Mouse (Mus musculus) intestine, postnatal 0 days (tissue): ENCODE measurements around the gene Hesx1. TPM values are rescaled to one million over a fixed set of nuclear protein-coding genes. Genes with fewer than 3 reads are reported as not detected.

Experiments used
- ATAC-seq: fragments of 200-750 bp; cut with Nextera tagmentation; 2 replicates; pipeline ENCODE4 v1.8.0; 2017; ENCODE audit warnings: mild to moderate bottlenecking, moderate TSS enrichment, moderate library complexity
- H3K27ac ChIP-seq: fragments of 300-500 bp; sonication (generic); 2 replicates; pipeline ENCODE4 v1.5.1; 2014; ENCODE audit warnings: mild to moderate bottlenecking, low read depth, low read length, moderate library complexity
- H3K27me3 ChIP-seq: fragments of 300-500 bp; sonication (generic); replicated peaks from 2 replicates; pipeline ENCODE4 v1.6.1; 2014; ENCODE audit warnings: low read length, mixed read lengths; ENCODE audit not compliant: control insufficient read depth, insufficient read depth
- H3K36me3 ChIP-seq: fragments of 300-500 bp; sonication (generic); 2 replicates; pipeline ENCODE4 v1.6.1; 2014; ENCODE audit warnings: mild to moderate bottlenecking, moderate library complexity; ENCODE audit not compliant: control insufficient read depth, insufficient read depth
- H3K4me1 ChIP-seq: fragments of 300-500 bp; sonication (generic); replicated peaks from 2 replicates; pipeline ENCODE4 v1.6.1; 2014; ENCODE audit warnings: antibody characterized with exemption, low read length, mixed read lengths; ENCODE audit not compliant: control insufficient read depth, insufficient read depth
- H3K4me2 ChIP-seq: fragments of 300-500 bp; sonication (generic); replicated peaks from 2 replicates; pipeline ENCODE4 v1.6.1; 2014; ENCODE audit warnings: low read depth, mild to moderate bottlenecking, moderate library complexity
- H3K4me3 ChIP-seq: fragments of 300-500 bp; sonication (generic); 2 replicates; pipeline ENCODE4 v1.5.1; 2014; ENCODE audit warnings: low read depth, low read length
- H3K9ac ChIP-seq: fragments of 300-500 bp; sonication (generic); 2 replicates; pipeline ENCODE4 v1.6.1; 2014; ENCODE audit warnings: mild to moderate bottlenecking, low read depth, low read length
- H3K9me3 ChIP-seq: fragments of 300-500 bp; sonication (generic); 2 replicates; pipeline ENCODE4 v1.6.1; 2016; ENCODE audit warnings: mixed run types; ENCODE audit not compliant: control insufficient read depth
- CTCF ChIP-seq: sonication (generic); IDR thresholded peaks from 2 replicates; pipeline ENCODE4 v1.5.1; 2016; ENCODE audit warnings: low read depth, mild to moderate bottlenecking, control low read depth, antibody characterized with exemption, moderate library complexity
- WGBS: fragments of 180-500 bp; shearing (Covaris S2); extraction: QIAGEN DNeasy Blood & Tissue Kit; methylation state at CpG from one replicate; pipeline ENCODE4 v1.1.7; 2014; 5-methylcytosine and 5-hydroxymethylcytosine counted together
- polyA plus RNA-seq: library from polyadenylated mRNA; unstranded; fragments of >200 nt; fragmentation: Nextera tagmentation; extraction: Ambion mirVana; gene quantifications from 2 replicates; pipeline ENCODE4 v1.2.1, GENCODE M21; 2015

The Hesx1 gene
- polyA plus RNA-seq, 1 experiment from 2014 or later, result 0.35 TPM

DNA sequence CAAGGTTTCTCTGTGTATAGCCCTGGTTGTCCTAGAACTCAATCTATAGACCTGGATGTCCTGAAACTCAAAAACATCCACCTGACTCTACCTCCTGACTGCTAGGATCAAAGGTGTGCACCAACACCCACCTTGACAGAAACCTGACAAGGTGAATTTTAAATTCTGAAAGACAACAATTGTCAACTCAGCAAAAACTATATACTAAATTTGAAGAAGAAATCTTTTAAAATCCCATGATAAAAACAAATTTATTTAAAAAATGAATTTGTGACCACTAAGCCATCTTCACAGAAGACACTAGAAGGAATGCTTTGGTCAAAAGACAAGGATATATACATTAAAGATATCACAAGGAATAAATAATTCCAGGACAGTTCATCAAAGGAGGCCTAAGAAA, 2.0 kb downstream of the Hesx1 start:
- Histone ChIP-seq H3K4me2 (no peak overlapping the region), H3K27ac (no peak overlapping the region), H3K36me3 (no peaks in the 10 kb centered on the region), H3K4me3 (no peak overlapping the region), H3K9ac (no peak overlapping the region), H3K9me3 (no peaks in the 10 kb centered on the region), H3K27me3 (no peaks in the 10 kb centered on the region), H3K4me1 (0 out of 2 replicates have a peak, but pooled peaks cover 2% of the 10 kb centered on the region)
- TF ChIP-seq CTCF, result no peak
- no peak for ATAC-seq

- H3K9me3 ChIP-seq, result no peaks in the 10 kb centered on the region
- H3K27ac ChIP-seq, result no peak overlapping the region
- H3K4me1 ChIP-seq, result 0 out of 2 replicates have a peak, but pooled peaks cover 2% of the 10 kb centered on the region
- no peak overlapping the region for H3K9ac ChIP-seq
- H3K27me3 ChIP-seq, result no peaks in the 10 kb centered on the region
- H3K36me3 ChIP-seq, result no peaks in the 10 kb centered on the region
- H3K4me2 ChIP-seq, result no peak overlapping the region
- TF ChIP-seq CTCF, result no peak
- no peak for ATAC-seq
- WGBS, result 11% methylated on average over 11 of the region's 11 CpGs
- H3K4me3 ChIP-seq, result no peak overlapping the region
These were observed 6.2 kb downstream of the Hesx1 start for GRCm38 (mm10) chr14:27000386-27000785.

DNA sequence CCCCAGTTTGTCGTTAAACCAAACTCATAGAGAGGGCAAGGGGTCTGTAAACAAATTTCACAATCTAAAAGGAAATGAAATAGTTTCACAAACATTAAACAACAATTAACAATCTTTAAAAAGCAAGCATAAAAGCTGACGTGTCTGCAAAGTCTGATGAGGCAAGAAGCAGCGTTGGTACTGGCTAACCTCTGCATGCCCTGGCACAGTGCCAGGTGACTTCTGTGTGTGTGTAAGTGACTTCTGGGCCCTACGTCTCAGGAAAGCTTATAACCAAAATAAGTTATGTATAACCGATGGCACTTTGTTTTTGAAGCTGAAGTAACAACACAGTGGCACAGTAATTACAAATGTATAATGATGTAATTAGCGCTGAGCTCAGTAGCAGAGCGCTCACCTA, 10.7 kb downstream of the Hesx1 start:
- H3K4me2 ChIP-seq, result no peak overlapping the region
- WGBS, result 57% methylated on average over 7 of the region's 7 CpGs
- ATAC-seq, result no peak

GRCm38 (mm10) chr14:27005937-27006336, 11.7 kb downstream of the Hesx1 start:
- Histone ChIP-seq H3K27ac (no peak overlapping the region), H3K4me2 (no peak overlapping the region), H3K36me3 (no peaks in the 10 kb centered on the region), H3K4me3 (no peak overlapping the region), H3K9ac (no peak overlapping the region), H3K4me1 (no peaks in the 10 kb centered on the region), H3K9me3 (no peaks in the 10 kb centered on the region), H3K27me3 (no peaks in the 10 kb centered on the region)
- ATAC-seq, result no peak
- 33% methylated on average over 6 of the region's 6 CpGs for WGBS
- TF ChIP-seq CTCF, result no peak

More for the DNA sequence above, 10.7 kb downstream of the Hesx1 start:
- no peaks in the 10 kb centered on the region for H3K9me3 ChIP-seq
- H3K27ac ChIP-seq, result no peak overlapping the region
- no peaks in the 10 kb centered on the region for H3K36me3 ChIP-seq
- H3K4me1 ChIP-seq, result 0 out of 2 replicates have a peak, but pooled peaks cover 2% of the 10 kb centered on the region
- no peak for TF ChIP-seq CTCF
- H3K4me3 ChIP-seq, result no peak overlapping the region
- H3K9ac ChIP-seq, result no peak overlapping the region
- H3K27me3 ChIP-seq, result no peaks in the 10 kb centered on the region

- no peak for ATAC-seq
- Histone ChIP-seq H3K4me1 (no peaks in the 10 kb centered on the region), H3K4me2 (no peak overlapping the region), H3K9me3 (no peaks in the 10 kb centered on the region), H3K27me3 (no peaks in the 10 kb centered on the region), H3K4me3 (no peak overlapping the region), H3K9ac (no peak overlapping the region), H3K36me3 (no peaks in the 10 kb centered on the region), H3K27ac (no peak overlapping the region)
- 80% methylated on average over 5 of the region's 5 CpGs for WGBS
- TF ChIP-seq CTCF, result no peak
These were observed 17.3 kb downstream of the Hesx1 start for GRCm38 (mm10) chr14:27011561-27011960.

- no peak overlapping the region for H3K27ac ChIP-seq
- no peaks in the 10 kb centered on the region for H3K4me1 ChIP-seq
- no peaks in the 10 kb centered on the region for H3K36me3 ChIP-seq
- TF ChIP-seq CTCF, result no peak
- ATAC-seq, result no peak
- WGBS, result 29% methylated on average over 4 of the region's 4 CpGs
- H3K4me3 ChIP-seq, result no peak overlapping the region
- H3K4me2 ChIP-seq, result no peak overlapping the region
- H3K9ac ChIP-seq, result no peak overlapping the region
- no peaks in the 10 kb centered on the region for H3K27me3 ChIP-seq
- H3K9me3 ChIP-seq, result no peaks in the 10 kb centered on the region
These were observed 19.4 kb downstream of the Hesx1 start for GRCm38 (mm10) chr14:27013658-27014057.

DNA sequence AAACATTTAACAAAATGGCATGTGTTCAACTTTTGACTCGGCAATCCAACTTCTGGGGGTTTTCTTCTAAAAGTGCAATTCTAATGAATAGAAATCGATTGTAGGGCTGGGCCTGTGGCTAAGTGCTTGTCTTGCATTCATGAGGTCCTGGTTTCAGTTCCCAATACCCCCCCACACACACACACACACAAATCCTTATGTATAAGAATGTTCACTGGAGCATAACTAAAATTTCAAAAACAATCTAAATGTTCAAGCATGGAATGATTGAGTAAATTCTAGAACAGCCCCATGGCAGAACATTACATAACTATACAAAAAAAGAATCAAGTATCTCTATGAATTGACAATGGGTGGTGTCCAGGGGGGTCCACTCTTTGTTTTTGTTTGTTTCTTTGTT, 23.7 kb downstream of the Hesx1 start:
- no peak for ATAC-seq
- no peaks in the 10 kb centered on the region for H3K27me3 ChIP-seq
- TF ChIP-seq CTCF, result no peak
- H3K9ac ChIP-seq, result no peak overlapping the region
- H3K36me3 ChIP-seq, result no peaks in the 10 kb centered on the region
- no peak overlapping the region for H3K27ac ChIP-seq
- no peaks in the 10 kb centered on the region for H3K4me1 ChIP-seq
- H3K9me3 ChIP-seq, result no peaks in the 10 kb centered on the region
- H3K4me2 ChIP-seq, result no peak overlapping the region
- WGBS, result 88% methylated on average over 2 of the region's 2 CpGs
- no peak overlapping the region for H3K4me3 ChIP-seq
